Mouse (Mus musculus) heart, postnatal 0 days (tissue): ENCODE data around the gene Gm3285. TPM values are rescaled to one million over a fixed set of nuclear protein-coding genes. Genes with fewer than 3 reads are reported as not detected.

Experiments used
- ATAC-seq: fragments of 200-750 bp; cut with Nextera tagmentation; 2 replicates; pipeline ENCODE4 v1.8.0; 2017; ENCODE audit warnings: low read depth, moderate number of reproducible peaks, moderate library complexity; ENCODE audit not compliant: insufficient read depth
- DNase-seq: peaks from one replicate; pipeline ENCODE4 v3.0.0-alpha.2; 2016; ENCODE audit warnings: low spot score
- H3K27ac ChIP-seq: fragments of 300-500 bp; sonication (generic); 2 replicates; pipeline ENCODE4 v1.5.1; 2014; ENCODE audit warnings: low read depth, mild to moderate bottlenecking
- H3K27me3 ChIP-seq: fragments of 300-500 bp; sonication (generic); 2 replicates; pipeline ENCODE4 v1.6.1; 2014; ENCODE audit warnings: low read length, mixed read lengths; ENCODE audit not compliant: control insufficient read depth, insufficient read depth
- H3K36me3 ChIP-seq: fragments of 300-500 bp; sonication (generic); replicated peaks from 2 replicates; pipeline ENCODE4 v1.6.1; 2014; ENCODE audit warnings: low read length, mixed read lengths; ENCODE audit not compliant: control insufficient read depth, insufficient read depth
- H3K4me1 ChIP-seq: fragments of 300-500 bp; sonication (generic); 2 replicates; pipeline ENCODE4 v1.6.1; 2014; ENCODE audit warnings: antibody characterized with exemption; ENCODE audit not compliant: control insufficient read depth, insufficient read depth
- H3K4me2 ChIP-seq: fragments of 300-500 bp; sonication (generic); 2 replicates; pipeline ENCODE4 v1.6.1; 2014; ENCODE audit warnings: low read depth, mild to moderate bottlenecking, low read length, moderate library complexity
- H3K4me3 ChIP-seq: fragments of 300-500 bp; sonication (generic); 2 replicates; pipeline ENCODE4 v1.5.1; 2014; ENCODE audit warnings: low read depth, low read length
- H3K9ac ChIP-seq: fragments of 300-500 bp; sonication (generic); replicated peaks from 2 replicates; pipeline ENCODE4 v1.6.1; 2014; ENCODE audit warnings: low read depth, low read length, mixed read lengths
- H3K9me3 ChIP-seq: fragments of 300-500 bp; sonication (generic); replicated peaks from 2 replicates; pipeline ENCODE4 v1.6.1; 2016; ENCODE audit warnings: low read length; ENCODE audit not compliant: control insufficient read depth
- CTCF ChIP-seq: IDR thresholded peaks from 2 replicates; pipeline ENCODE4 v1.5.1; 2016; ENCODE audit warnings: antibody characterized with exemption, control low read depth, low read depth
- EP300 ChIP-seq: IDR thresholded peaks from 2 replicates; pipeline ENCODE4 v1.6.1; 2016; ENCODE audit warnings: antibody characterized with exemption, low read depth
- WGBS: fragments of 180-500 bp; shearing (Covaris S2); extraction: QIAGEN DNeasy Blood & Tissue Kit; methylation state at CpG from one replicate; pipeline ENCODE4 v1.1.7; 2014; 5-methylcytosine and 5-hydroxymethylcytosine counted together
- polyA plus RNA-seq: library from polyadenylated mRNA; unstranded; fragments of >200 nt; fragmentation: Nextera tagmentation; extraction: Ambion mirVana; gene quantifications from 2 replicates; pipeline ENCODE4 v1.2.1, GENCODE M21; 2015
- total RNA-seq: library from RNA; depleted of rRNA; stranded (reverse); fragments of >200 nt; gene quantifications from 2 replicates; pipeline ENCODE4 v1.2.3, GENCODE M21; 2014; ENCODE audit warnings: low replicate concordance; rRNA removed

The Gm3285 gene
- total RNA-seq: not detected in 2 replicates
- polyA plus RNA-seq: not detected in 2 replicates

- Histone ChIP-seq H3K9me3 (no peaks in the 10 kb centered on the region), H3K27me3 (no peaks in the 10 kb centered on the region), H3K4me2 (no peak within 1 kb of the TSS), H3K27ac (no peak within 1 kb of the TSS), H3K4me3 (no peak within 1 kb of the TSS), H3K9ac (no peak within 1 kb of the TSS), H3K4me1 (no peaks in the 10 kb centered on the region), H3K36me3 (no peaks in the 10 kb centered on the region)
- ATAC-seq (no peak), DNase-seq (no peak)
- 46% methylated on average over 7 of the region's 7 CpGs for WGBS
- TF ChIP-seq EP300 (no peak), CTCF (no peak)
These were observed at the start of gene Gm3285 for GRCm38 (mm10) chr10:77861675-77862074. Gene Gm3285, plus strand, starts transcription at chr10:77861975.

DNA sequence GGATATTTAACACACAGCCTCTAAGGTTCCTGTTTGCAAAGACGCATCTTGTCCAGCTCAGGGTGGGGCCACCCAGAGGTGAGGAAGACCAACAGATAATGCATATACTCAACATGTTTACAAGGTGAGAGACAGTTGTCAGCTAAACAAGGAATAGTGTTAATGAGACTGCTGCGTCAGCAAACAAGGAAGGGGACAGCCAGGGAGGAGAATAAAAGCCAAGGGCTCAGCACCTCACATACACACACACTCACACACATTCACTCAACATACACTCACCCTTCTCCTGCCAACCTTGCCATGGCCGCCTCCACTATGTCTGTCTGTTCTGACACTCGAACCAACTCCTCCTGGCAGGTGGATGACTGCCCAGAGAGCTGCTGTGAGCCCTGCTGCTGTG is 47.4 kb upstream of the Gm3285 start, which contains the start of gene Gm2696:
Gene Gm2696 (plus strand): TSS at position 301 of the 400 bp plus-strand sequence.
- TF ChIP-seq EP300: no peak
- no peak for TF ChIP-seq CTCF
- Histone ChIP-seq H3K4me3 (no peak within 1 kb of the TSS), H3K36me3 (no peaks in the 10 kb centered on the region), H3K9ac (no peak within 1 kb of the TSS), H3K4me1 (no peaks in the 10 kb centered on the region), H3K27me3 (no peaks in the 10 kb centered on the region), H3K9me3 (no peaks in the 10 kb centered on the region), H3K27ac (no peak within 1 kb of the TSS), H3K4me2 (no peak within 1 kb of the TSS)
- ATAC-seq: no peak
- no peak for DNase-seq
- WGBS: 32% methylated on average over 4 of the region's 4 CpGs

GRCm38 (mm10) chr10:77815514-77815913 is 46.3 kb upstream of the Gm3285 start:
- Histone ChIP-seq H3K4me3 (no peak overlapping the region), H3K36me3 (no peaks in the 10 kb centered on the region)
- WGBS: 20% methylated on average over 5 of the region's 5 CpGs

GRCm38 (mm10) chr10:77818523-77818922 is 43.3 kb upstream of the Gm3285 start:
- WGBS: 94% methylated on average over 4 of the region's 4 CpGs

More at GRCm38 (mm10) chr10:77815514-77815913, 46.3 kb upstream of the Gm3285 start:
- Histone ChIP-seq H3K4me1 (no peaks in the 10 kb centered on the region), H3K27ac (no peak overlapping the region), H3K9me3 (no peaks in the 10 kb centered on the region), H3K27me3 (no peaks in the 10 kb centered on the region), H3K9ac (no peak overlapping the region), H3K4me2 (no peak overlapping the region)
- no peak for DNase-seq
- ATAC-seq: no peak
- TF ChIP-seq CTCF (peak; percentile 52), EP300 (no peak)

DNA sequence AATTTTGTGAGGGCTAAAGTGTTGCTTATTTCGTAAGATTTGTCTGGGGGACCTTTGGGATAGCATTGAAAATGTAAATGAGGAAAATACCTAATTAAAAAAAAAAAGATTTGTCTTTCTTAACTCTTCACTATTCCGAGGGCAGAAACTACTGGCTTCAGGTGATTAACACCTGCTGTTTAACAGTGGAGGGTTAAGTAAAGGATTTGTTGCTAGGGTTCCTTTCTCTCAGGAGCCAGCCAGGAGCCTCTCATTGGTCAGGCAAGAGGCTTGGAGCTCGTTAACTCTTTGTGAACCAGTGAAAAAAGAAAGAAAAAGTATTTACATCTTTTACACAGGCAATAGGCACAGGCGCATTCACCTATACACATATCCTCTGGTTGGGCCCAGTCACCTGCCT is 42.6 kb upstream of the Gm3285 start:
- no peaks in the 10 kb centered on the region for H3K27me3 ChIP-seq
- no peak overlapping the region for H3K27ac ChIP-seq
- no peak overlapping the region for H3K9ac ChIP-seq
- DNase-seq (no peak), ATAC-seq (no peak)
- no peaks in the 10 kb centered on the region for H3K36me3 ChIP-seq
- H3K4me1 ChIP-seq: no peaks in the 10 kb centered on the region
- H3K4me2 ChIP-seq: no peak overlapping the region
- no peak for TF ChIP-seq CTCF
- H3K4me3 ChIP-seq: no peak overlapping the region
- 0 out of 2 replicates have a peak, but pooled peaks cover 5% of the 10 kb centered on the region for H3K9me3 ChIP-seq
- WGBS: 49% methylated on average over 4 of the region's 4 CpGs

More at GRCm38 (mm10) chr10:77818523-77818922, 43.3 kb upstream of the Gm3285 start:
- ATAC-seq: no peak
- no peak overlapping the region for H3K4me3 ChIP-seq
- no peaks in the 10 kb centered on the region for H3K4me1 ChIP-seq
- no peak overlapping the region for H3K27ac ChIP-seq
- no peak overlapping the region for H3K4me2 ChIP-seq
- DNase-seq: no peak
- H3K36me3 ChIP-seq: no peaks in the 10 kb centered on the region
- no peak for TF ChIP-seq EP300
- H3K27me3 ChIP-seq: no peaks in the 10 kb centered on the region
- no peak overlapping the region for H3K9ac ChIP-seq
- no peaks in the 10 kb centered on the region for H3K9me3 ChIP-seq

DNA sequence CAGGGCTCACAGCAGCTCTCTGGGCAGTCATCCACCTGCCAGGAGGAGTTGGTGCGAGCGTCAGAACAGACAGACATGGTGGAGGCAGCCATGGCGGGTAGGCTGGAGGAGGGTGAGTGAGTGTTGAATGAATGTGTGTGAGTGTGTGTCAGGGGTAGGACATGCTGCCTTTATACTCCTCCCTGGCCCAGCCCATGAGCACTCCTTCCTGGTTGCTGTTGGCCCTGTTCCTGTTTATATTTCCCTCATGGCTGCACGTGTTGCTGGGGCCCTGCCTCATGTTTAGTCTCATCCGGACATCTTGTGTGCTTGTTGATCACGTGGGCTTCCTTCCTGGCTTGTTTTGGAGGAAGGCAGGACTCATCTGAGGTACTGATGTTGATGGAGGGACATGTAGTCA is 34.8 kb upstream of the Gm3285 start, which contains the start of gene Krtap10-4:
Gene Krtap10-4 (minus strand): TSS at position 145 of the 400 bp plus-strand sequence.
- Histone ChIP-seq H3K9ac (no peak within 1 kb of the TSS), H3K4me3 (no peak within 1 kb of the TSS), H3K27ac (no peak within 1 kb of the TSS), H3K4me1 (no peaks in the 10 kb centered on the region), H3K36me3 (no peaks in the 10 kb centered on the region), H3K27me3 (no peaks in the 10 kb centered on the region), H3K9me3 (0 out of 2 replicates have a peak, but pooled peaks cover 5% of the 10 kb centered on the region), H3K4me2 (no peak within 1 kb of the TSS)
- ATAC-seq: no peak
- no peak for DNase-seq
- WGBS: 50% methylated on average over 6 of the region's 6 CpGs
- TF ChIP-seq EP300: no peak
- TF ChIP-seq CTCF: no peak
